Mouse (Mus musculus): ENCODE data around the gene Carmil2. TPM values are rescaled to one million over a fixed set of nuclear protein-coding genes. Genes with fewer than 3 reads are reported as not detected.

Gene Carmil2
- 17.8 and 18.0 TPM in 2 replicates for polyA plus RNA-seq (2014; fragmentation: Nextera tagmentation; extraction: Ambion mirVana)

- WGBS: 11% methylated on average over 26 of the region's 26 CpGs
Observed at GRCm38 (mm10) chr8:105685796-105686308, at the start of gene Carmil2. TSS of gene Carmil2 (plus strand) at chr8:105686274.

DNA sequence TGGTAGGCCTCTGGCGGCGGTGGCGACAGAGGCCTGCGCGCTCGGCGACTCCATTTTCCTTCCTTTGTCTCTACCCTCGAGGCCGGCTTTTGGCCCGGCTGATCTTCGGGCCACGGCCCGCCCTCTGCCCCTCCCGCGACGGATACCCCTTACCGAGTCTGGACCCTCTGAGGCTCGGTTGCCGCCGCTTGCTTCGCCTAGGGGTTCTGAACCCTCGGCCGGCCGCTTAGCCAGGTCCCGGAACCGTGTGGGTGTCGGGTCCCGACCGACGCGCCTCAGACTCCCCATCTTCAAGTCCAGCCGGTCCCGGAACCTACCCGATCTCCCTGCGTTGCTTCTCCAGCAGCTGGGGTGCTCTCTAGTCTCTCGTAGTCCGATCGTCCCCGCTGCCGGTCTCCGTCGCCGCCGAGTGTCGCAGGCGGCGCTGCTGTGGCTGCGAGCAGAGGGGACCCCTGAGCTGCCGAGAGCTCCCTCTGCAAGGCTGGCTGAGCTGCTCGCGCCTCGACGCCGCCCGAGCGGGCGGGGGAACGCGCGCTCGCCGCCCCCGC is 49.0 kb upstream of the Carmil2 start, which contains the start of gene Agrp:
Gene Agrp, minus strand, starts transcription at position 431 of the 548 bp plus-strand sequence.
- peak; percentile 62 for ATAC-seq (ENCODE audit: low FRiP score, low TSS enrichment)
- Histone ChIP-seq H3K36me3 (ENCODE audit: control insufficient read depth, insufficient read depth, low read length) (0 out of 2 replicates have a peak, but pooled peaks cover 5% of the 10 kb centered on the region), H3K4me3 (replicated peaks; ENCODE audit: low read depth, low read length) (peak within 1 kb of the TSS; percentile 94), H3K9me3 (ENCODE audit: control insufficient read depth, low read length) (no peaks in the 10 kb centered on the region), H3K9ac (replicated peaks; ENCODE audit: low read length) (peak within 1 kb of the TSS; percentile 99), H3K4me2 (ENCODE audit: low read length) (peak within 1 kb of the TSS; percentile 88), H3K27ac (replicated peaks; ENCODE audit: low read depth, low read length) (peak within 1 kb of the TSS; percentile 99), H3K27me3 (ENCODE audit: control insufficient read depth, insufficient read depth, low read length) (no peaks in the 10 kb centered on the region), H3K4me1 (ENCODE audit: control insufficient read depth, insufficient read depth, low read length) (peaks cover 20% of the 10 kb centered on the region)
- peak; percentile 79 for DNase-seq
- WGBS: under 1% methylated on average over 63 of the region's 63 CpGs

More at GRCm38 (mm10) chr8:105685796-105686308, at the start of gene Carmil2:
- DNase-seq (peak; percentile 21), ATAC-seq (ENCODE audit: low FRiP score, low TSS enrichment) (no peak)
- peaks cover 36% of the 10 kb centered on the region for H3K36me3 ChIP-seq (ENCODE audit: control insufficient read depth, insufficient read depth, low read length)
- H3K4me3 ChIP-seq (replicated peaks; ENCODE audit: low read depth, low read length): no peak within 1 kb of the TSS
- H3K27me3 ChIP-seq (ENCODE audit: control insufficient read depth, insufficient read depth, low read length): no peaks in the 10 kb centered on the region
- H3K9ac ChIP-seq (replicated peaks; ENCODE audit: low read length): no peak within 1 kb of the TSS
- no peak within 1 kb of the TSS for H3K4me2 ChIP-seq (ENCODE audit: low read length)
- H3K27ac ChIP-seq (replicated peaks; ENCODE audit: low read depth, low read length): no peak within 1 kb of the TSS
- H3K9me3 ChIP-seq (ENCODE audit: control insufficient read depth, low read length): no peaks in the 10 kb centered on the region
- no peaks in the 10 kb centered on the region for H3K4me1 ChIP-seq (ENCODE audit: control insufficient read depth, insufficient read depth, low read length)

- Histone ChIP-seq H3K4me1 (ENCODE audit: control insufficient read depth, insufficient read depth, low read length) (peaks cover 20% of the 10 kb centered on the region), H3K4me2 (ENCODE audit: low read length) (peak overlapping the region; percentile 88), H3K9ac (replicated peaks; ENCODE audit: low read length) (peak overlapping the region; percentile 99), H3K4me3 (replicated peaks; ENCODE audit: low read depth, low read length) (peak overlapping the region; percentile 94), H3K27me3 (ENCODE audit: control insufficient read depth, insufficient read depth, low read length) (no peaks in the 10 kb centered on the region), H3K36me3 (ENCODE audit: control insufficient read depth, insufficient read depth, low read length) (0 out of 2 replicates have a peak, but pooled peaks cover 4% of the 10 kb centered on the region), H3K27ac (replicated peaks; ENCODE audit: low read depth, low read length) (peak overlapping the region; percentile 99), H3K9me3 (ENCODE audit: control insufficient read depth, low read length) (no peaks in the 10 kb centered on the region)
- WGBS: under 1% methylated on average over 11 of the region's 11 CpGs
- DNase-seq (peak; percentile 51), ATAC-seq (ENCODE audit: low FRiP score, low TSS enrichment) (no peak)
Observed at GRCm38 (mm10) chr8:105637601-105638041, 48.5 kb upstream of the Carmil2 start.

DNA sequence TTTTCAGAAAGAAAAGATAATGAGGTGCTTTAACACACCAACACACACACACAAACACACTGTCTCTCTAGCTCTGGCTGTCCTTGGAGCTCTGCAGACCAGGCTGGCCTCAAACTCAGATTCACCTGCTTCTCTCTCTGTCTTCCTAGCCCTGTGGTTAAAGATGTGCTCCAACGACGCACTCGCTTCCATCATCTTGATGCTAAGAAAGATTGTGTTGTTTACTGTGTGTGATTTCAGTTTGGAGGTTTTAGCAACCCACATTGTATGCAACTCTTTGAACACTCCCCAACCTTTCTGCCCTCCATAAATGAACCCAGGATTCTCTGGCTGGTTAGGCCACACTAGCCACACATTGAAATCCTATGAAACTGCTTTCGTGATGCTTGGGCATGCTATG is 47.6 kb upstream of the Carmil2 start:
- DNase-seq: no peak
- WGBS: 88% methylated on average over 4 of the region's 4 CpGs
- peaks cover 20% of the 10 kb centered on the region for H3K4me1 ChIP-seq (ENCODE audit: control insufficient read depth, insufficient read depth, low read length)
- no peak for ATAC-seq (ENCODE audit: low FRiP score, low TSS enrichment)
- H3K9me3 ChIP-seq (ENCODE audit: control insufficient read depth, low read length): no peaks in the 10 kb centered on the region
- peaks cover 4% of the 10 kb centered on the region; the same call in 1 of the 2 replicates for H3K36me3 ChIP-seq (ENCODE audit: control insufficient read depth, insufficient read depth, low read length)
- H3K4me3 ChIP-seq (replicated peaks; ENCODE audit: low read depth, low read length): peak overlapping the region; percentile 94; the same call in 1 of the 2 replicates
- H3K27ac ChIP-seq (replicated peaks; ENCODE audit: low read depth, low read length): no peak overlapping the region
- H3K27me3 ChIP-seq (ENCODE audit: control insufficient read depth, insufficient read depth, low read length): no peaks in the 10 kb centered on the region
- peak overlapping the region; percentile 88 for H3K4me2 ChIP-seq (ENCODE audit: low read length)
- H3K9ac ChIP-seq (replicated peaks; ENCODE audit: low read length): no peak overlapping the region

DNA sequence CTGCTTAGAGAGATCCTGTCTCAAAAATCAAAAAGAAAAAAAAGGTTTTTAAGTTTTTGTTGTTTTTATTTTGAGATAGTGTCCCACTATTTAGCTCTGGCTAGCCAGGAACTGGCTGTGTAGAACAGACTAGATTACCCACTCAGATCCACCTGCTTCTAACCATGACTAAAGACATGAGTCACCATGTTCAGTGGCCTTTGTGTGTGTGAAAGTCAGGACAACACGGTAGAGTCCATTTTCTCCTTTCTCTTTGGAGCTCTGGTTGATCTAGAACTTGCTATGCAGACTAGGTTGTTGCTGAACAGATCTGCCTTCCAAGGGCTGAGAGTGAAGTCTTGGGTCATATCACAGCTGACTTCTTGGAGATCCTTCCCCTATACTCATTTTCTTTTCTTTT is 46.2 kb upstream of the Carmil2 start:
- H3K4me2 ChIP-seq (ENCODE audit: low read length): no peak overlapping the region
- ATAC-seq (ENCODE audit: low FRiP score, low TSS enrichment) (no peak), DNase-seq (no peak)
- no peaks in the 10 kb centered on the region for H3K9me3 ChIP-seq (ENCODE audit: control insufficient read depth, low read length)
- no peak overlapping the region for H3K9ac ChIP-seq (replicated peaks; ENCODE audit: low read length)
- peaks cover 20% of the 10 kb centered on the region for H3K4me1 ChIP-seq (ENCODE audit: control insufficient read depth, insufficient read depth, low read length)
- no peak overlapping the region for H3K27ac ChIP-seq (replicated peaks; ENCODE audit: low read depth, low read length)
- 67% methylated on average over 1 of the region's 1 CpGs for WGBS
- H3K27me3 ChIP-seq (ENCODE audit: control insufficient read depth, insufficient read depth, low read length): no peaks in the 10 kb centered on the region
- no peak overlapping the region for H3K4me3 ChIP-seq (replicated peaks; ENCODE audit: low read depth, low read length)
- H3K36me3 ChIP-seq (ENCODE audit: control insufficient read depth, insufficient read depth, low read length): peaks cover 10% of the 10 kb centered on the region

- Histone ChIP-seq H3K4me3 (replicated peaks; ENCODE audit: low read depth, low read length) (no peak overlapping the region), H3K4me1 (ENCODE audit: control insufficient read depth, insufficient read depth, low read length) (peaks cover 17% of the 10 kb centered on the region), H3K9ac (replicated peaks; ENCODE audit: low read length) (no peak overlapping the region), H3K27ac (replicated peaks; ENCODE audit: low read depth, low read length) (no peak overlapping the region), H3K9me3 (ENCODE audit: control insufficient read depth, low read length) (no peaks in the 10 kb centered on the region), H3K27me3 (ENCODE audit: control insufficient read depth, insufficient read depth, low read length) (no peaks in the 10 kb centered on the region), H3K4me2 (ENCODE audit: low read length) (no peak overlapping the region), H3K36me3 (ENCODE audit: control insufficient read depth, insufficient read depth, low read length) (peaks cover 16% of the 10 kb centered on the region)
- DNase-seq (no peak), ATAC-seq (ENCODE audit: low FRiP score, low TSS enrichment) (no peak)
- 84% methylated on average over 2 of the region's 2 CpGs for WGBS
Observed at GRCm38 (mm10) chr8:105640511-105640910, 45.6 kb upstream of the Carmil2 start.

GRCm38 (mm10) chr8:105645205-105645604 is 40.9 kb upstream of the Carmil2 start:
- WGBS: 97% methylated on average over 1 of the region's 1 CpGs
- no peak for ATAC-seq (ENCODE audit: low FRiP score, low TSS enrichment)
- H3K4me3 ChIP-seq (replicated peaks; ENCODE audit: low read depth, low read length): no peak overlapping the region
- H3K27ac ChIP-seq (replicated peaks; ENCODE audit: low read depth, low read length): no peak overlapping the region
- H3K9ac ChIP-seq (replicated peaks; ENCODE audit: low read length): no peak overlapping the region
- peaks cover 14% of the 10 kb centered on the region for H3K36me3 ChIP-seq (ENCODE audit: control insufficient read depth, insufficient read depth, low read length)
- no peaks in the 10 kb centered on the region for H3K9me3 ChIP-seq (ENCODE audit: control insufficient read depth, low read length)
- no peak overlapping the region for H3K4me2 ChIP-seq (ENCODE audit: low read length)
- DNase-seq: no peak
- no peaks in the 10 kb centered on the region for H3K4me1 ChIP-seq (ENCODE audit: control insufficient read depth, insufficient read depth, low read length)
- no peaks in the 10 kb centered on the region for H3K27me3 ChIP-seq (ENCODE audit: control insufficient read depth, insufficient read depth, low read length)

DNA sequence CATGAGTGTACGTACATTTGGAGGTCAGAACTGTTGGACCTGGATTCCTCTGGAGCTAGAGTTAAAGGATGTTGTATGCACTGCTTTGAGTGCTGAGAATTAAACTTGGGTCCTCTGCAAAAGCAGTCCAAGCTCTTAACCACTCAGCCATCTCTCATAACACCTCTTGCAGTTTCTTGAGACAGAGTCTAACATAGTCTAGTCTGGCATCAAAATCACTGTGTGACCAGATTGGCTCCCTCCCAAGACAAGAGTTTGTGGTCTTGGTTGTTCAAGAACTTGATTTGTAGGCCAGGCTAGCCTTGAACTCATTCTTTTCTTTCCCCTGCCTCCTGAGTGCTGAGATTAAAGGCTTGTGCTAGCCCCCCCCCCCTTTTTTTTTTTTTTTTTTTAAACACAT is 37.1 kb upstream of the Carmil2 start:
- H3K9ac ChIP-seq (replicated peaks; ENCODE audit: low read length): no peak overlapping the region
- no peak overlapping the region for H3K4me3 ChIP-seq (replicated peaks; ENCODE audit: low read depth, low read length)
- no peaks in the 10 kb centered on the region for H3K4me1 ChIP-seq (ENCODE audit: control insufficient read depth, insufficient read depth, low read length)
- no peaks in the 10 kb centered on the region for H3K27me3 ChIP-seq (ENCODE audit: control insufficient read depth, insufficient read depth, low read length)
- H3K4me2 ChIP-seq (ENCODE audit: low read length): no peak overlapping the region
- no peak overlapping the region for H3K27ac ChIP-seq (replicated peaks; ENCODE audit: low read depth, low read length)
- ATAC-seq (ENCODE audit: low FRiP score, low TSS enrichment) (no peak), DNase-seq (no peak)
- peaks cover 22% of the 10 kb centered on the region for H3K36me3 ChIP-seq (ENCODE audit: control insufficient read depth, insufficient read depth, low read length)
- WGBS: 98% methylated on average over 1 of the region's 1 CpGs
- no peaks in the 10 kb centered on the region for H3K9me3 ChIP-seq (ENCODE audit: control insufficient read depth, low read length)

DNA sequence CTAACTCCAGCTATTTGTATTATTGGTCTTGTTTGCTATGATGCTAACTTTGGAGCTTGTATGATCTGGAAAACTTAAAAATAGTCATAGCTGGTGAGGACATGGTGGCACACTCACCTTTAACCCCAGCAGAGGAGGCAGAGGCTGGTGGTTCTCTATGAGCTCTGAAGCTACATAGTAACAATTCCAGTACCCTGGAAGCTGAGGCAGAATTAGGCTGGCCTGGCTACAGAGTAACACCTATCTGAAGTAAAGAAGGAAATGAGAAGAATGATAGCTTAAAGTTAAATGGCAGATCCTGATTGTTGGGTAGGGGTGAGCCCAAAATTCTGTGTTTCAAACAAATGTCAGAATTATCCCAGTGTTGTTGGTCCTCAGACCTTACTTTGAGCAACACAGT is 28.4 kb upstream of the Carmil2 start:
- Histone ChIP-seq H3K9me3 (ENCODE audit: control insufficient read depth, low read length) (no peaks in the 10 kb centered on the region), H3K4me3 (replicated peaks; ENCODE audit: low read depth, low read length) (no peak overlapping the region)
- DNase-seq: no peak

More for the DNA sequence above, 28.4 kb upstream of the Carmil2 start:
- Histone ChIP-seq H3K4me1 (ENCODE audit: control insufficient read depth, insufficient read depth, low read length) (0 out of 2 replicates have a peak, but pooled peaks cover 3% of the 10 kb centered on the region), H3K9ac (replicated peaks; ENCODE audit: low read length) (no peak overlapping the region), H3K27ac (replicated peaks; ENCODE audit: low read depth, low read length) (no peak overlapping the region), H3K27me3 (ENCODE audit: control insufficient read depth, insufficient read depth, low read length) (no peaks in the 10 kb centered on the region), H3K36me3 (ENCODE audit: control insufficient read depth, insufficient read depth, low read length) (peaks cover 11% of the 10 kb centered on the region; the same call in 1 of the 2 replicates), H3K4me2 (ENCODE audit: low read length) (no peak overlapping the region)
- ATAC-seq (ENCODE audit: low FRiP score, low TSS enrichment): no peak

Data from midbrain, embryonic 14.5 days (tissue).